Mouse (Mus musculus): ENCODE results near the gene Cpsf7. TPM values are rescaled to one million over a fixed set of nuclear protein-coding genes. Genes with fewer than 3 reads are reported as not detected.

Gene Cpsf7
- total RNA-seq, 2 experiments from 2014 or later, result 15.7 to 19.1 TPM

Other genes with a start within 250 kb of the Cpsf7 start
- gene Dagla, start 220.4 kb upstream of the Cpsf7 start, total RNA-seq (2021), result 1 to 10 TPM; 6.9 to 8.9 TPM
- 1 to 10 TPM; 2.3 to 2.5 TPM for gene Syt7, start 136.2 kb upstream of the Cpsf7 start, total RNA-seq (2021)
- under 1 TPM; 0.23 to 0.27 TPM for gene Lrrc10b, start 67.8 kb upstream of the Cpsf7 start, total RNA-seq (2021)
- gene Ppp1r32, start 42.3 kb upstream of the Cpsf7 start, total RNA-seq (2021), result under 1 TPM; 0.46 to 0.49 TPM
- gene Sdhaf2, start 876 bp downstream of the Cpsf7 start, total RNA-seq (2021), result 10 to 100 TPM; 49.3 to 49.6 TPM
- 1 to 10 TPM; 1.8 to 2.7 TPM for gene Tmem216, start 31.0 kb downstream of the Cpsf7 start, total RNA-seq (2021)
- gene Cyb561a3, start 51.9 kb downstream of the Cpsf7 start, total RNA-seq (2021), result 1 to 10 TPM; 5.4 to 5.8 TPM
- under 1 TPM; 0.71 to 0.94 TPM for gene Tmem138, start 52.1 kb downstream of the Cpsf7 start, total RNA-seq (2021)
- gene Ddb1, start 80.1 kb downstream of the Cpsf7 start, total RNA-seq (2021), result 100 to 1,000 TPM; 111 to 120 TPM
- gene Tkfc, start 80.4 kb downstream of the Cpsf7 start, total RNA-seq (2021), result 1 to 10 TPM; 2.4 to 4.0 TPM
- gene Vwce, start 108.9 kb downstream of the Cpsf7 start, total RNA-seq (2021), result not detected
- gene Pga5, start 152.8 kb downstream of the Cpsf7 start, total RNA-seq (2021), result not detected
- gene Vps37c, start 163.5 kb downstream of the Cpsf7 start, total RNA-seq (2021), result 10 to 100 TPM; 16.1 to 21.6 TPM
- under 1 TPM in 1 of 2 experiments, not detected in 1; 0.59 TPM for gene Cd5, start 213.7 kb downstream of the Cpsf7 start, total RNA-seq (2021)

All from gastrocnemius, postnatal 36 days (tissue).